Mouse (Mus musculus): Measurements from ENCODE around the gene Wbp2nl.

DNA sequence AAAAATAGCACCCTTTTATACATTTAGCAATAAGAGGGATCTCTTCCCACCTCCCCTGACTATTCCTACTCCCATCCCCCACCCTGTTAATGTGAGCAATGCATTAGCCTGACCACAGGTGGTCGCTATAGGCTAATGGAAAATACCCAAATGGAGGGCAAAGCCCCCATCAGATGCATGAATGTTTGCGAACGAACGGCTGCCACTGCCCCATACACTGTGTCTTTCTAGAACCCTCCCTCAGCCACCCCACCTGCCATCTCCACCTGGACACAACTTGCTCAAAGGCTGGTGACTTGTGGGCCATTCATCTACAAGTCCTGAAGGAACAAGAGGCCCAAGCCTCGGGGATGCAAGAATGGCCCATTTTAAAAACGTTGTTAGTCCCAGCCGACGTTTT is 4.7 kb upstream of the Wbp2nl start:
- TF ChIP-seq CTCF (conservative IDR thresholded peaks at IDR 0.05 in 1 of 2, IDR thresholded peaks at IDR 0.05 in 1 of 2; ENCODE audit: low read depth in 2 of 2, low read length in 2 of 2) (peak in 1 of 2 experiments; percentile 65; a peak in 2 of 4 replicates), CHD2 (IDR thresholded peaks at IDR 0.05; ENCODE audit: low read length) (no peak), EP300 (IDR thresholded peaks at IDR 0.05; ENCODE audit: low read length) (no peak), HCFC1 (IDR thresholded peaks at IDR 0.05; ENCODE audit: low read depth, low read length) (no peak)
